Mouse (Mus musculus): ENCODE measurements around the gene Lpcat2.
"Not testable (repeated sequence)": the region's sequence is repeated elsewhere in the genome, so short reads cannot be mapped to it uniquely, and the experiment has no call there.

Gene Lpcat2

GRCm38 (mm10) chr8:92854673-92855072 is 466 bp upstream of the Lpcat2 start:
- no peak for DNase-seq

DNA sequence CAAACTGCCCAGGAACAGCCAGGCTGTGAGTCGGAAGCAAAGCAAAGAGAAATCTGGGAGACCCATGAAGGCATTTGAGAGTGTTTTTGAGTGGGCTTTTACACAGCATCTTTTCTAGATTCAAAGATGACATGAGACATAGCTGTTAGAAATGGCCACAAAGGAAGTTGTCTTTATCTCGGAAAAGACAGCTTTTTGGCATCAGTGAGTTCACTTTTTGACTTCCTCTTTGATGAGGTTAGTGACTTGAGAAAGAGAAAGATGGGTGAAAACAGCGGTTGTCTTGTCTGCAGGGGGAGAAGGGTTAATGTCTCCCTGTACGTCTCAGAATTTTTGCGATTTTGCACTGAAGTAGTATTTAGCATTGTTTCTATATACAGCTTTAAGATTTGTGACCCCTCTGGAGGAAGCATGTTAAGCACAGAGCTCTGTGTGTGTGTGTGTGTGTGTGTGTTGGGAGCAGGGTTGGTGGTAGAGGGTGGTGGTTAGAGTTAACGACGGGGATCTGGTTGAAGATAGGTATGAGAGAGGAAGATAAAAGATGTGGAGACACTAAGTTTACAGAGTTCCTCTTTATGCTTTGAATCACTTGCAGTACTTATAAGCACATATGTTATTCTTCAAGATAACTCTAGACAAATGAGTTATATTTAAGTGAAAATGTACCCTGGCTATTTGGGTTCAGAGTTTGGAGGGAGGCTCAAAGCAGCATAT is 1.3 kb downstream of the Lpcat2 start:
- DNase-seq = no peak

DNA sequence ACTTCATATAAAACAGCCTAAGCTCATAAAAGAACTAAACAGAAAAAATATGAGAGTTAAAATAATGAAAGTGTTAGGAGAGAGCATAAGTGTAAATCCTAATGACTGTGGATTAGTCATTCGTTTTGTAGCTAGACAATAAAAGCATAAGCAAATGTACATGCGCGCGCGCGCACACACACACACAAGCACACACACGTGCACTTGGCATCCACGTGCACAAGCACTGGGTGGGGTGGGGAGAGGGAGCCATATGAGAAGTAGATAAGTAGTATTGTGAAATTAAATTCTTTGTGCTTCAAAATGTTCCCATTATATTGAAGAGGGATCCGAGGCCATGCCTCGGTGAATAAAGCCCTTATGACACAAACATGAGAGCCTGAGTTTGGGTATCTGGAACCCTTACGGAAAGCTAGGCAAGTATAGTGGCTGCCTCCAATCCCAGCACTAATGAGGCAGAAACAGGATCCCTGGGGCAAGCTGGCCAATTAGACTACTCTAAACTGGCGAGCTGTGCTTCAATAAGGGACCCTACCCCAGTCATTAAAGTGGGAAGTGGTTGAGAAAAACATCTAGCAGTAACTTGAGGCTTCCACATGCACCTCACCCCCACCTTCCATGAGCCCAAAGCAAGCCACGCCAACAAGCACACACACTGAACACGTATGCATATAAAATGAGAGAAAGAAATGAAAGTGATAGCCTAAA is 3.5 kb downstream of the Lpcat2 start:
- no peak for DNase-seq

DNA sequence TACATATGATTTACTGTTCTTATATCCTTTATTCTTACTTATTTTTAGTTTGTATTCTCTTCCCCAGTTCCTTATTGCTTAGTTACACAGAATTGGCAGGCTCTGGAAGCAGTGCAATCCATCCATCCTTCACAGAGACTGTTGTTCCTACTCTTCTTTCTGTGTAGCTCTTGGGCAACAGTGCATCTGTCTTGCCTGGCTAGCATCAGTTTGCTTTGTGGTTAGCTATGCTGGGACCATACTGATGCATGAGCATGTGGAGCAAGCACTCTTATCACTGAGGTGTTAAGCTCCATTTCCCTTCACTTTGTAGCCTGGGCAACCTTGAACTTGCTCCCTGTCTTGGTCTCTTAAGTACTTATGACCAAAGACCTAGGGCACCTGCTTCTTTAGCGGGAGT is 6.8 kb downstream of the Lpcat2 start:
- DNase-seq = no peak

DNA sequence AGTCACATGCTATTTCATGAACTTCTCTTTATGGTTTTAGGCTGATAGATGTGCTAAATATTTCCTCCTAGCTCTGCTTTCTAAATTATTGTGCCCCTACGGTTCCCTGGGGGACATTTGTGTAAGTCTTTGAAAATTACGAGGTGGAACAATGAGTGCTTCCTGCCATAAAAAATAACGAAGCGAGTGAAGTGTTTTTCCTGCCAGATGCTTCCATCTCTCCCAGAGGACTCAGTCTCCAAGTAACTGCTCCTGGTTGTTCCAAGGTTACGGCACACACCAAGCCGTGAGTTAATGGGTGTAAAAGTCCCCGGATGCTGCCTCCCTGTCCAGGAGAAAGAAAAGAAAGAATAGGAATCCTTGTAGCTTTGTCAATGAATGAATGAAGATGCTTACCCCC is 15.1 kb downstream of the Lpcat2 start:
- no peak for DNase-seq

DNA sequence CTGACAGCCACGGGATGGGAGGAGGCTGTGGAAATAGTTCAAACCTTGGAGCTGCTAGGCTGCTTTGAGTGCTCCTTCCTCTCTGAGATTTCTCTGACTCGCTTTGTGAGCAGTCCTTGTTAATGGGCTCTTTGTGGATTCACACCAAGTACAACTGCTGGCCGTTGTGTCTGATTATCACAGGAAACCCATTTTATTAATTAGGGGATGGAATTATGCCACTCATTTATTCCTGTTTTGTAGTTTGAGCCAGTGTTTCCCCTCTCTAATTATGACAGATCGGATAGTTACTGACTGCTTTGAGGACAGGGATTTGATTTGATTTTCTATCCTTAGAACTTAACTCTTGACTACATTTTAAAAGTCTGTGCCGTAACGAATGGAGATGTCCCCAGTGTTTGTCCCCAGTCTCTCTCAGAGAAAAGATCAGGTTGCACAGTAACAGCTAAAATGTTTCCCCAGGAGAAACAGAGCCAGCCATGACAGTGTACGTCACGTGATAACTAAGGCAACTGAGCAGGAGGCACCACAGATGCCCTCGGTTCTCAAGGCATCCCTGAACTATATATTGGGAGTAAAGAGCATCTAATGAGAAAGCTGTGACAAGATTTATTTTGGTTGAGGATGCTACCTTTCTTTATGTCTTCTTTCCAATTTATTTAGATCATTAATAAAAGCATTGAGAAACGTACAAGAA is 17.1 kb downstream of the Lpcat2 start:
- no peak for DNase-seq

DNA sequence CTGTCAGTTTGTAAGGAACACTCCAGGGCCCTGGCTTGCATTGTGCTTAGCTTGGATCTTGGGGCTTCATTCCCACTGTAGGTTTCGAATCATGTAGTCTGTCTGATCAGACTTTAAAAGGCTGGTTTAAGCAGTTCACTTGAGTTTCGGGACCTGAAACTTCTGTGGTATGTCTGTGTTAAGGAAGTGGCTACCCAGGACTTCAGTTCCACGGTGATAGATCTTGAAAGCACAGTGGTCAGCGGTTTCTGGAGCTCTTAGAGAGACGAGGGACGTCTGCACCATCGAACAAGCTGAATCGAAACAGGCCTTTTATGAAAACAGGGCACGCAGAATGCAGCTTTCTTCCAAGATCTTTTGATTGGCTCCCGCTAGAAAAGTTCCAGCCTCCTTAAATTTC is 20.7 kb downstream of the Lpcat2 start:
- DNase-seq = no peak

DNA sequence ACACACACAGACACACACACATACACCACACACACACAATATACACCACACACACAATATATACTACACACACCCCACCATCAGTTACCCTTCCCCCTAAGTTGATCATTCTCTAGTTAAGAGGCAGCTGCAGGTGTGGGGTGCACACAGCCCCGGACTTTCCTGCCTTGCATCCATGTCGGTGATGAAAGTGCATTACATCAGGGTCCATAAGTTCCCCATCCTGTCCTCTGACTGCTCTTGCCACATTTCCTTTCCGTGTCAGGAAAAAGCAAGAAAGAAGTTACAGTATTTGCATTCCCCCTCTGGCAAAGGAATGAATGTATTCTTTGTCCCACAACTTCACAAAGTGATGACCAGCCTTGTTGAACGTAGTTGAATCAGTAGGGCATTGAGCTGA is 26.1 kb downstream of the Lpcat2 start:
- DNase-seq = no peak

DNA sequence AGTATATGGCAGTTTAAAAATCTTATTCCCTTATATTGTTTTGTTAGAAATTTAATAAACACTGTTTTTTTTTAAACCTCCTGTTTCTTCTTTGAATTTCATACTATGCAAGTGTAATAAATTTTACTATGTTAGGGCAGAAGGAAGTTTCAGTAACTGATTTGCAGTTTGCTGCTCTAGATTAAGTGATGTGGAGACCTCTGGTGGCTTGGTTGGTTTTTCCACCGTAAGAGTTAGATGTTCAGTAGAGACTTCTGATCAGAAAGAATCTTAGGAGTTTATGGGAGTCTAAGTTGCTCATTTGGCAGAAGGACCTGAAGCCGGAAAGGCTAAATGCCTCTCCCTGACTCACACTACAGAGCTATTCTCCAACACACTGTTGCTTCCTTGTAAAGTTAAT is 28.6 kb downstream of the Lpcat2 start:
- peak; percentile 11 for DNase-seq

DNA sequence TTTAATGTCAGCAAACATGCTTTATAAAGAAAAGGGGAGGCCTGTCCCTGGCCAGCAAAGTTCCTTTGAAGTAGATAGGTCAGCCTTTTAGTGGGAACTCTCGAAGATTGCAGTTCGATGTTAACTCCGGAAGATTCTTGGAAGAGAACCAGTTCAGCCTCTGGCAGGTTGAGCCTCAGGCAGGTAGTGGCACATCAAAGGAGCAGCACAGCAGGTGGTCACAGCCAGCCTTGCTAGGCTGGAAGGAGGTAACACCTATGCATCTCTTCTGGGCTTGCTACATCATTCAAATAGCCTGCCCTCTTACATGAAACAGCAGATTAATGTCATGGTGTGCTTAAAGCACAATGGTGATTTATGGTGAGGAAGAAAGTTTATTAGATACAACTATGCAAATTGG is 37.1 kb downstream of the Lpcat2 start:
- not testable (repeated sequence) for DNase-seq

DNA sequence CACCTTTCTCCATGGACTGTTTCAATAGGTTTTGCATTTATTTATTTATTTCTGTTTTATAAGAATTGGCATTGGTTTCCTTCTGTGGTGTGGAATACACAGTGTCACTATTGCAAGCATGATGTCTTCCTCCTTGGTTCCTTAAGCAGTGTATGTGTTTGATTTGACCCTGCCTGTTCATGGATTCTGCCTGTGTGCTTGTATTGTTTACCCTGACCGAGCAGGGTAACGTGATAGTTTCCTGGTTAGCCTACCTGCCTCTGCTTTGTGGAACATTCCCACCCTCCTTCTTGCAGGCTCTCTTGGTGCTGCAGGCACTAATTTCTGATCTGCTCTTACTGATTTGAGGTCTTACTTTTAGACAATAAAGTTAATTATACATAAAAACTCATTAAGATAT is 38.7 kb downstream of the Lpcat2 start:
- no peak for DNase-seq

DNA sequence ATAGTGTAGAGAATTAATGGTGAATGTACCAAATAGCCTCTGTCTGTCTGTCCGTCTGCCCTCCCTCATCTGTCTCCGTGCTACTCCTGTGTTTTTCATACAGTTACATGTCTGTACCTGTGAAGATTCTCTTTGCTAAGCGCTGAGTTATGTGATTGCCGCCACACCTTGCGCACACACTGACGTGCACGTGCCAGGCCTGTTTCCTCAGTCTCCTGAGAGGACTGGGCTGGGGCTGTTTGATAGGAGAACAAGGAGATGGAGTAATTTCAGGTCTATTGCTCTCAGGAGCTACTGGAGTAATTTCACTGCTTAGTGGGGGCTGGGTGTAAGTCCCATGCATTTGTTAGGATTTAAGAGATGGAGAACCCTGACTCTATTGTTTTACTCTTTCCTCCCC is 39.9 kb downstream of the Lpcat2 start:
- no peak for DNase-seq

DNA sequence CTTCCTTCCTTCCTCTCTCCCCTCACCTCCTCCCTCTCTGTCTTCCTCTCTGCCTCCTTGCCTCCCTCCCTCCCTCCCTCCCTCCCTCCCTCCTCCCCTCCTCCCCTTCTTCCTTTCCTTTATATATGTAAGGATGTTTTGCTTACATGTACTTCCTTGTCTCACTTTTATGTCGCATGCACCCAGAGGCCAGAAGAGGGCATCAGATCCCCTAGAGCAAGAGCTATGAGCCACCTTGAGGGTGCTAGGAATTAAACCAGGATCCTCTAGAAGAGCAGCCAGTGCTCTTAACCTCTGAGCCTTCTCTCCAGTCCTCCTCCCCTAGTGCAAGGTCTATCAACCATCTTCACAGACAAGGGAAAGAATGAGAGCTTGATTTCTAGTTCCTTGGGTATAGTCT is 40.9 kb downstream of the Lpcat2 start:
- DNase-seq = no peak

- no peak for DNase-seq
These were observed 41.5 kb downstream of the Lpcat2 start for GRCm38 (mm10) chr8:92896611-92897010.

DNA sequence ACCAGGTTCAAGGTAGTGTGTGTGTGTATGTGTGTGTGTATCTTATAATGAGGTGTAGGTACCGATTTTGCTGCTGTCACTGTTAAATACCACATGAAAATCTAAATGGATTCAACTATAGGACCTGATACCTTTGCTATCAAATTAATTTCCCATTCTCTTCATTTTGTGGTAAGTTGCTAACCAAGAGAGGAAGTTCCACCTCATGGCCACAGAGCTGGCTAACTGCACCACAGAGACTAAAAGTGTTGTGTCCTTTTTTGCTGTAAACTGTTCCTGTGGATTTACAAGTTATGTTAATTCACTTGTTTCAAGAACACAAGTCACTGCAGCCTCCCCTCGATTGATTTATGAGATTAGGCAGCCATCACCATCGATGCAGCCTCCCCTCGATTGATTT is 42.7 kb downstream of the Lpcat2 start:
- DNase-seq = no peak

DNA sequence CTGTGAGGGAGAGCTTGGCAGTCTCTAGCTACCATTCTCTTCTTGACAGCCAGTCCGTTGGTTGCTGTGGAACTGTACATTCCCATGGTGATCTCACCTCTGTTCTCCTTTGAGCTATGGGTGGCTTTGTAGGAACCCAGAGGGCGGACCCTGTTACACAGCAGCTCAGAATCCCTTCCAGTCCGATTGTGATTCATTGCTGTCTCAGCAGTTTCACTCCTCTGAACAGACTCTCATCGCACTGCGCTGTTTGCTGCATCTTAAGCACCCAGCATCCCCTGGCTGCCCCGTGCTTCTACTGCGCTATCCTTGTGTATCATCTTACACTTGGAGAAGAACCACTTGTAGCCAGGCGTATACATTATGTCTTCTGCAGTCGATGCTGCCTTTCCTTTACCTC is 44.5 kb downstream of the Lpcat2 start:
- DNase-seq = no peak

DNA sequence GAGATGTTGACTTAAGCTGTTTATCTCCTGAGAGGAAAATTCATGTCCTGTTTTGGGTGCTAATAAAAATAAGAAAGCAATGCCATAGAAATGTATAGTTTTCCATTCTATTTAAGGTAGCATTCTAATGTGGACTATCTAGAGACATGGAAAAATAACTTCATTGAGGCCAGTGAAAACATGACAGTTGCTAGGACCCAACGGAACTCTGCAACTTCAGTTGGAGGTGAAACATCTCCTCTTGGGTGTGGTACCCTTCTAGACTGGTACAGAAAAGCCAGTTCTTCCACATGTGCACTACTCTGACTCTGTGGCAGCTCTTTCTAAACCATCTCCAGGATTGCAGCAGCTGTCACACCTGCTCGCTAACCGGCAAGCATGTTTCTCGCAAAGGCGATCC is 46.0 kb downstream of the Lpcat2 start, which contains the start of gene Capns2:
TSS of gene Capns2 (plus strand) at position 301 of the 400 bp plus-strand sequence.
- DNase-seq = no peak

- DNase-seq = no peak
These were observed 47.8 kb downstream of the Lpcat2 start for GRCm38 (mm10) chr8:92902981-92903380.

GRCm38 (mm10) chr8:92903488-92904135 is 48.5 kb downstream of the Lpcat2 start:
- DNase-seq = no peak

DNA sequence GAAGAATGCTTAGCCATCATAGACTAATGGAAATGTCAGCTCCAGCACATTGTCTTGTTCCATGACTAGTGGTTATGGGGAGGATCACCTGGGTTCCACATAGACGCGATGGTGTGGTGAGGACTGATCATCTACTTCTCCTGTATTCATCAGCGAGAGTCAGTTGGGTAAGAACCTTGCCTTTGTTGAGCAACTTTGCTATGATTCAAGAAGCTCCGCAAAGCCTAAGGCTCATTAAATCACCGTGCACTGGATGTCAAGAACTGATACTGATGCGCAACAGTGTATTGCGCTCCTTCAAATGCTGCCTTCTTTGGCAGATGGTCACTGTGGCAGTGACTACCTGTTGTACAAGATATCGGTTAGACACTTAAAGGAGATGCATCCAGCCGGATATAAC is 51.4 kb downstream of the Lpcat2 start:
- DNase-seq = no peak

DNA sequence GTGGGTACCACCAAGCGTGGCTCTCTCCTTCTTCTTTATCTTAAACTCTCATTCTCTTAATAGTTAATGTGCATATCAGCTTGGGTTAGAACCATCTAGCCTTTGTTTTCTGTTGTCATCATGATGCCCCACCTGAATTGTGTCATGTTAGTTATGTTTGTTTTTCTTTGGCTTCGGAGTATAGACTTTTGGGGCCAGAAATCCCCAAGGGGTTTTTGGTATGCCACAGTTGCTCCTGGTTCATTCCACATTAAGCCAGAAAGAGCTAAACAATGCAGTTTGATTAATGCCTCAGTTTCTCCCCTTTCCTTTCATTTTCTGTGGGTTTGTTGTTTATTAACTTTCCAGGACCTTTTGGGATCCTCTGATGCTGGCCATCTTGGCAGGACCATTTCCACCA is 53.3 kb downstream of the Lpcat2 start:
- DNase-seq = no peak

DNA sequence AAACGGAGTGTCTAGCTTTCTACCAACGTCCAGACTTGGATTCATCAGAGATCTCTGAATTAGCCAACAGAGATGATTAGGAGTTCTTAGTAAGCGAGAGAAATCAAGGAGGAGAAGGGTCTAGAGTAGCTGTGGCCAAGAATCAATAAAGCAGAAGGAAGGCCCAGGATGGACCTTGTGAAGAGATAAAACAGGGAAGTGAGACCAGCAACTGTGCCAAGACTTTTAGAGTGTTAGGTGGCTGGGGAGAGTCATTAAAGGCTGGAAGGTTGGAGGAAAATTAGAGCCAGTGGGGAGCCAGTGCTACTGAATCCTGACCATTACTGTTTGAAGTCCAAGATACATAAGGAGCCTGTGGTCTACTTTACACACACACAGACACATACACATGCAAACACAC is 56.3 kb downstream of the Lpcat2 start:
- DNase-seq = no peak

GRCm38 (mm10) chr8:92913396-92913795 is 58.3 kb downstream of the Lpcat2 start:
- no peak for DNase-seq

DNA sequence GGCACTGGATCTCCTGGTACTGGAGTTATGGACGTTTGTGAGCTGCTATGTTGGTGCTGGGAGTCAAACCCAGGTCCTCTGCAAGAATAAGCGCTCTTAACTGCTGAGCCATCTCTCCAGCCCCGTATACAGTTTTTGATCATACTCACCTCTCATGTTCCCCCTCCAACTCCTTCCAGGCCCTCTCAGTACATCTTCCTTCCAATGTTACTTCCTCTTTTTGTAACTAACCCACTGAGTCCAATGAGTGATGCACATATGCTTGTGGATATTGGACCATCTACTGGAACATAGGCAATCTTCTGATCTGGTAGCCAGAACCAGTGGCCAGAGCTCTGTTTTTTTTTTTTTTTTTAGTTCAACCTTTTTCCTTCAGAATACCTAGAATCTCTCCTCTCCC is 60.9 kb downstream of the Lpcat2 start:
- no peak for DNase-seq

All from right cerebral cortex, postnatal 4 days (tissue).